Mouse (Mus musculus) liver, embryonic 16.5 days (tissue): ENCODE data around the gene Dlgap5. TPM values are rescaled to one million over a fixed set of nuclear protein-coding genes. Genes with fewer than 3 reads are reported as not detected.

Source experiments
- ATAC-seq: fragments of 200-750 bp; cut with Nextera tagmentation; 2 replicates; pipeline ENCODE4 v1.8.0; 2017; ENCODE audit warnings: low read depth, mild to moderate bottlenecking, moderate number of reproducible peaks, moderate library complexity
- H3K27ac ChIP-seq: fragments of 300-500 bp; sonication (generic); 2 replicates; pipeline ENCODE4 v1.5.1; 2014; ENCODE audit warnings: mild to moderate bottlenecking, low read length
- H3K27me3 ChIP-seq: fragments of 300-500 bp; sonication (generic); 2 replicates; pipeline ENCODE4 v1.6.1; 2014; ENCODE audit warnings: low read depth, low read length, mixed read lengths; ENCODE audit not compliant: control insufficient read depth, insufficient read depth
- H3K36me3 ChIP-seq: fragments of 300-500 bp; sonication (generic); 2 replicates; pipeline ENCODE4 v1.6.1; 2014; ENCODE audit warnings: mild to moderate bottlenecking; ENCODE audit not compliant: control insufficient read depth, insufficient read depth
- H3K4me1 ChIP-seq: fragments of 300-500 bp; sonication (generic); 2 replicates; pipeline ENCODE4 v1.6.1; 2014; ENCODE audit warnings: low read depth, low read length, mixed read lengths; ENCODE audit not compliant: control insufficient read depth
- H3K4me2 ChIP-seq: fragments of 300-500 bp; sonication (generic); 2 replicates; pipeline ENCODE4 v1.6.1; 2014; ENCODE audit warnings: low read depth, low read length, mixed read lengths
- H3K4me3 ChIP-seq: fragments of 300-500 bp; sonication (generic); 2 replicates; pipeline ENCODE4 v1.5.1; 2014; ENCODE audit warnings: low read depth, mild to moderate bottlenecking, low read length
- H3K9ac ChIP-seq: fragments of 300-500 bp; sonication (generic); 2 replicates; pipeline ENCODE4 v1.6.1; 2014; ENCODE audit warnings: low read depth, low read length
- H3K9me3 ChIP-seq: fragments of 300-500 bp; sonication (generic); replicated peaks from 2 replicates; pipeline ENCODE4 v1.6.1; 2016; ENCODE audit warnings: low read length; ENCODE audit not compliant: control insufficient read depth
- WGBS: fragments of 180-500 bp; shearing (Covaris S2); extraction: QIAGEN DNeasy Blood & Tissue Kit; methylation state at CpG from one replicate; pipeline ENCODE4 v1.1.7; 2014; ENCODE audit not compliant: insufficient replicate concordance; 5-methylcytosine and 5-hydroxymethylcytosine counted together
- polyA plus RNA-seq: library from polyadenylated mRNA; unstranded; fragments of >200 nt; fragmentation: Nextera tagmentation; extraction: Ambion mirVana; gene quantifications from 2 replicates; pipeline ENCODE4 v1.2.1, GENCODE M21; 2015

The Dlgap5 gene
- polyA plus RNA-seq, 1 experiment from 2014 or later = 43.3 TPM

DNA sequence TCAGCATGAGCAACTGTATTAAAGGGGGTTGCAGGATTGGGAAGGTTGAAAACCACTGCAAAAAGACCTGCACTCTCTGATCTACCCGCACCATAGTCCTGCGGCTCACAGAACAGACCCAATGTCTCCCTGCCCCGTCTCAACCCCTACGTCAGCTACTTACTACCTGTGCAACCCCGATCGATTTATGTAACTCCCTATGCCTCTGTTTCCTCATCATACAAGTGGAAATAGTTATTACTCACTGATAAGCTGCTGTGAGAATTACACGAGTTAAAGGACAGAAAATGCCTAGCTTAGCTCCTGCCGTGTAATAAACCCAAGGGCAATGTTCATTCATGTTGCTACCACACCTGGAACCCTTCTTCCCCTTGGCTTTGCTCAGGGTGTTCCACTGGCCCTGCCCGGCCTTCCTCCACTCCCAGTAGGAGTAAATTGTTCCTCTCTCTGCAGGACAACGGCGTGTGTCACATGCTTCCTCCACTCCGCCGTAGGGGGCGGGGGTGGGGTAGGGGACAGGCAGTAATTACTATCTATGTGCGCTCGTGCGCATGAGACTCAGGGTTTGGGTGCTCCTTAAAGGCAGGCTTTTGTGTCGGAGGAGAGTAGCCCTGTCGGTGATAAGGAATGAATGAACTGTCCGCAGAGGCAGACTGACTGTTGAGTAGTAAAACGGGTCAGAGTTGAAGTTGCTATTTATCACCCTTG, 53.3 kb downstream of the Dlgap5 start:
- peak; percentile 39 for ATAC-seq
- no peak overlapping the region for H3K27ac ChIP-seq
- H3K9me3 ChIP-seq = no peaks in the 10 kb centered on the region
- no peaks in the 10 kb centered on the region for H3K36me3 ChIP-seq
- peak overlapping the region; percentile 12; the same call in 1 of the 2 replicates for H3K4me3 ChIP-seq
- no peak overlapping the region for H3K9ac ChIP-seq
- peaks cover 7% of the 10 kb centered on the region for H3K4me1 ChIP-seq
- no peaks in the 10 kb centered on the region for H3K27me3 ChIP-seq
- 21% methylated on average over 21 of the region's 21 CpGs for WGBS
- peak overlapping the region; percentile 45 for H3K4me2 ChIP-seq

- no peak overlapping the region for H3K4me3 ChIP-seq
- H3K9me3 ChIP-seq = no peaks in the 10 kb centered on the region
- H3K4me1 ChIP-seq = peaks cover 5% of the 10 kb centered on the region
- H3K9ac ChIP-seq = no peak overlapping the region
- no peak overlapping the region for H3K27ac ChIP-seq
- no peak overlapping the region for H3K4me2 ChIP-seq
- H3K27me3 ChIP-seq = no peaks in the 10 kb centered on the region
- ATAC-seq = no peak
- H3K36me3 ChIP-seq = no peaks in the 10 kb centered on the region
- WGBS = 43% methylated on average over 9 of the region's 9 CpGs
Observed at GRCm38 (mm10) chr14:47361899-47362298, 56.3 kb downstream of the Dlgap5 start.

DNA sequence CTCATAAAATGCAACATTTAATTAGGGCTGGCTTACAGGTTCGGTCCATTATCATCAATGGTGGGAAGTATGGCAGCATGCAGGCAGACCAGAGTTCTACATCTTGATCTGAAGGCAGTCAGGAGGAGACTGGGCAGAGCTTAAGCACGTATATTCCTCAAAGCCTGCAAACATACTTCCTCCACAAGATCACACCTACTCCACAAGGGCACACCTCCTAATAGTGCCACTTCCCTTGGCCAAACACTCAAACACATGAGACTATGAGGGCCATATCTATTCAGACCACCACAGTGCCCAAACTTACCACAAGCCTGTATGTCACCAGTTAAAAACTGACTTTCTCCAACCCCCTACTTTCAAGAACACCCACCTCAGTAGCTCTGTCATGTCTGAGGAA, 56.8 kb downstream of the Dlgap5 start:
- Histone ChIP-seq H3K9me3 (no peaks in the 10 kb centered on the region), H3K4me3 (no peak overlapping the region), H3K9ac (no peak overlapping the region), H3K27me3 (no peaks in the 10 kb centered on the region), H3K36me3 (no peaks in the 10 kb centered on the region), H3K4me2 (no peak overlapping the region), H3K27ac (no peak overlapping the region), H3K4me1 (peaks cover 5% of the 10 kb centered on the region)
- no peak for ATAC-seq
- WGBS = 60% methylated on average over 2 of the region's 2 CpGs

- Histone ChIP-seq H3K27me3 (no peaks in the 10 kb centered on the region), H3K9me3 (no peaks in the 10 kb centered on the region), H3K4me2 (no peak overlapping the region), H3K4me1 (no peaks in the 10 kb centered on the region; the same call in 1 of the 2 replicates), H3K9ac (no peak overlapping the region), H3K27ac (no peak overlapping the region), H3K4me3 (no peak overlapping the region), H3K36me3 (no peaks in the 10 kb centered on the region)
- WGBS = 24% methylated on average over 3 of the region's 3 CpGs
- ATAC-seq = no peak
Observed at GRCm38 (mm10) chr14:47359610-47360009, 58.6 kb downstream of the Dlgap5 start.

DNA sequence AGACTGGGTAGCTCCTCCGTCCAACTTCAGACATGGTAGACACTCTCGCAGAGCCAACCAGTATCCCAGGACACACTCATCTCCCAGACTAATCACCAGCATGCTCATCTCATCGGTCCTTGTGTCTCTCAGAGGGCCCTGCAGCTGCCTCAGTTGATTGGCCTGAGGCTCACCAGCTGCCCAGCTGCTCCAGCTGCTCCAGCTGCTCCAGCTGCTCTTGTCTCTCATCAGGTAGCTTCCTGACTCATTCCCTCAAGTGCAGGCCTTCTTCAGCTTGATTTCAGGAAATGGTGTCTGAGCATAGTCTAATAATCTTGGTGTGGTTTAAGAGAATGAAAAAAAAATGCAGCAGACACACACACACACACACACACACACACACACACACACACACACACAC, 61.6 kb downstream of the Dlgap5 start:
- no peak for ATAC-seq
- Histone ChIP-seq H3K4me3 (no peak overlapping the region), H3K27ac (no peak overlapping the region), H3K4me2 (no peak overlapping the region), H3K27me3 (no peaks in the 10 kb centered on the region), H3K4me1 (peaks cover 9% of the 10 kb centered on the region), H3K36me3 (no peaks in the 10 kb centered on the region), H3K9ac (no peak overlapping the region), H3K9me3 (no peaks in the 10 kb centered on the region)
- WGBS = 81% methylated on average over 3 of the region's 3 CpGs

DNA sequence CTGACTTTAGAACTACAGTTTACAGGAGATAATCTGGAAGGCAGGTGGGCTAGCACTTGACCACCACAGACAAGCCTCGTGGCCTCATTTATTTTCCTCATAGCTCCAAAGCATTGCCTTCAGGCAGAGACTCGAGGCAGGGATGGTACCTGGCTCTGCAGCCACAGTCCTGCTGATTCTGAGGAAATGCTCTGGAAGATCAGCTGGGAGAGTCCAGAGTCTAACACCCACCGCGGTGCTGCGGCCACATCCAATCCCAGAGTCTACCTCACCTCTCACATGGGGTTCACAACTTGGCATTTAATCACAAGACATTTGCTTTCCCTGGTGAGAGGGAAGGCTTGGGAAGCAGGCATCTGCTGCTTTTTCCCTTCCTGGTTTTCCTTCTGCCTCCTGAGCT, 63.3 kb downstream of the Dlgap5 start:
- H3K4me3 ChIP-seq = no peak overlapping the region
- no peak for ATAC-seq
- no peak overlapping the region for H3K4me2 ChIP-seq
- H3K9ac ChIP-seq = no peak overlapping the region
- 58% methylated on average over 5 of the region's 5 CpGs for WGBS
- H3K27ac ChIP-seq = no peak overlapping the region
- H3K4me1 ChIP-seq = peaks cover 9% of the 10 kb centered on the region
- H3K27me3 ChIP-seq = no peaks in the 10 kb centered on the region
- H3K9me3 ChIP-seq = no peaks in the 10 kb centered on the region
- H3K36me3 ChIP-seq = no peaks in the 10 kb centered on the region

- H3K27me3 ChIP-seq = no peaks in the 10 kb centered on the region
- H3K4me3 ChIP-seq = no peak overlapping the region
- H3K4me1 ChIP-seq = peaks cover 9% of the 10 kb centered on the region
- no peaks in the 10 kb centered on the region for H3K36me3 ChIP-seq
- no peaks in the 10 kb centered on the region for H3K9me3 ChIP-seq
- 40% methylated on average over 8 of the region's 8 CpGs for WGBS
- peak; percentile 64; the same call in 1 of the 2 replicates for ATAC-seq
- H3K27ac ChIP-seq = no peak overlapping the region
- no peak overlapping the region for H3K4me2 ChIP-seq
- no peak overlapping the region for H3K9ac ChIP-seq
Observed at GRCm38 (mm10) chr14:47354111-47354577, 64.1 kb downstream of the Dlgap5 start.

DNA sequence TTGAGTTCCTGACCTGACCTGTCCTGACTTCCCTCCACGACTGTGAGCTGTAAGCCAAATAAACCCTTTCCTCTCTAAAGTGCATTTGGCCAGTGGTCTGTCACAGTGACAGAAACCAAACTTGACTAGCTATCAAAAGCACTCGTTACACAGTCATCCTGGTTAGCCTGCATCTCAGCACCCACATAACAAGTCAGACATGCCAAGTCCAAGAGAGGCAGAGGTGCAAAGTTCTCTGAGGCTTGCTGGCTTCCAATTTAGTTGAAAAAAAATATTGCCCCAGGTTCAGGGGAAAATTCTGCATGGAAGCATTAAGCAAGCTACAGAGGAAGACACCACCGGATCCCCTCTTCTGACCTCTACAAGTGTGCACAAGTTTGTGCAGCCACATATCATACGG, 65.0 kb downstream of the Dlgap5 start:
- 67% methylated on average over 4 of the region's 4 CpGs for WGBS

GRCm38 (mm10) chr14:47352272-47352671, 65.9 kb downstream of the Dlgap5 start:
- Histone ChIP-seq H3K4me3 (no peak overlapping the region), H3K36me3 (no peaks in the 10 kb centered on the region), H3K9ac (no peak overlapping the region), H3K4me1 (peaks cover 9% of the 10 kb centered on the region), H3K4me2 (no peak overlapping the region), H3K9me3 (no peaks in the 10 kb centered on the region), H3K27ac (no peak overlapping the region), H3K27me3 (no peaks in the 10 kb centered on the region)
- no peak for ATAC-seq
- 80% methylated on average over 10 of the region's 10 CpGs for WGBS

More for the DNA sequence above, 65.0 kb downstream of the Dlgap5 start:
- H3K27ac ChIP-seq = no peak overlapping the region
- no peak overlapping the region for H3K4me2 ChIP-seq
- H3K4me1 ChIP-seq = peaks cover 9% of the 10 kb centered on the region
- no peaks in the 10 kb centered on the region for H3K27me3 ChIP-seq
- ATAC-seq = no peak
- H3K36me3 ChIP-seq = no peaks in the 10 kb centered on the region
- no peaks in the 10 kb centered on the region for H3K9me3 ChIP-seq
- H3K9ac ChIP-seq = no peak overlapping the region
- no peak overlapping the region for H3K4me3 ChIP-seq
